Mouse (Mus musculus) kidney, adult 11 months (tissue): ENCODE results near the gene Aamp.
"Not testable (repeated sequence)": the region's sequence is repeated elsewhere in the genome, so short reads cannot be mapped to it uniquely, and the experiment has no call there.

Source experiments
- DNase-seq: peaks from one replicate; pipeline ENCODE4 v3.0.0; 2022

The Aamp gene

GRCm38 (mm10) chr1:74284543-74285160 is at the start of gene Aamp, which contains the start of gene Pnkd:
TSS of gene Aamp (minus strand) at chr1:74284738.
TSS of gene Pnkd (plus strand) at chr1:74284930.
- DNase-seq, result peak; percentile 100

- no peak for DNase-seq
Observed at GRCm38 (mm10) chr1:74332930-74333329, 48.4 kb upstream of the Aamp start.

- peak; percentile 98 for DNase-seq
Observed at GRCm38 (mm10) chr1:74332241-74332763, 47.8 kb upstream of the Aamp start.

GRCm38 (mm10) chr1:74331046-74331681 is 46.6 kb upstream of the Aamp start:
- DNase-seq, result no peak

- peak; percentile 50 for DNase-seq
Observed at GRCm38 (mm10) chr1:74329899-74330431, 45.4 kb upstream of the Aamp start.

- not testable (repeated sequence) for DNase-seq
Observed at GRCm38 (mm10) chr1:74326916-74327315, 42.4 kb upstream of the Aamp start.

GRCm38 (mm10) chr1:74321396-74321795 is 36.9 kb upstream of the Aamp start:
- DNase-seq, result no peak

GRCm38 (mm10) chr1:74318711-74319110 is 34.2 kb upstream of the Aamp start:
- no peak for DNase-seq

- no peak for DNase-seq
Observed at GRCm38 (mm10) chr1:74316114-74316827, 31.7 kb upstream of the Aamp start.

GRCm38 (mm10) chr1:74314796-74315195 is 30.3 kb upstream of the Aamp start:
- DNase-seq, result no peak

- peak; percentile 60 for DNase-seq
Observed at GRCm38 (mm10) chr1:74313049-74313692, 28.6 kb upstream of the Aamp start.

- no peak for DNase-seq
Observed at GRCm38 (mm10) chr1:74309767-74310166, 25.2 kb upstream of the Aamp start.

GRCm38 (mm10) chr1:74308001-74308964 is 23.7 kb upstream of the Aamp start:
- DNase-seq, result no peak

- DNase-seq, result no peak
Observed at GRCm38 (mm10) chr1:74307146-74307545, 22.6 kb upstream of the Aamp start.

GRCm38 (mm10) chr1:74305522-74305921 is 21.0 kb upstream of the Aamp start, which contains the start of gene Tmbim1:
TSS of gene Tmbim1 (minus strand) at chr1:74305622.
- no peak for DNase-seq

GRCm38 (mm10) chr1:74304946-74305345 is 20.4 kb upstream of the Aamp start:
- DNase-seq, result no peak

GRCm38 (mm10) chr1:74304339-74304790 is 19.8 kb upstream of the Aamp start:
- DNase-seq, result no peak

GRCm38 (mm10) chr1:74303509-74304338 is 19.2 kb upstream of the Aamp start:
- peak; percentile 73 for DNase-seq

- DNase-seq, result no peak
Observed at GRCm38 (mm10) chr1:74302835-74303234, 18.3 kb upstream of the Aamp start.

GRCm38 (mm10) chr1:74302229-74302628 is 17.7 kb upstream of the Aamp start:
- no peak for DNase-seq
